Mouse (Mus musculus) spleen, adult 2 months (tissue): ENCODE data around the gene Klhdc3. TPM values are rescaled to one million over a fixed set of nuclear protein-coding genes. Genes with fewer than 3 reads are reported as not detected.
A peak's percentile ranks its signal among the peaks of the same experiment; 100 is the strongest.

Source experiments
- DNase-seq, 2 experiments: peaks; one replicate each; pipeline versions ENCODE4 v3.0.0 to v3.0.0-alpha.2; 2012 to 2021; ENCODE audit warnings: low spot score in 2 of 2, low read depth in 1 of 2
- H3K27ac ChIP-seq: fragments of 200-500 bp; 2 replicates; pipeline ENCODE4 v1.5.1; 2012; ENCODE audit warnings: low read length, inconsistent platforms; ENCODE audit not compliant: insufficient read depth
- H3K27me3 ChIP-seq: fragments of 200-500 bp; 2 replicates; pipeline ENCODE4 v1.6.1; 2012; ENCODE audit warnings: mild to moderate bottlenecking, moderate library complexity, low read length, inconsistent platforms; ENCODE audit not compliant: control insufficient read depth, insufficient read depth
- H3K36me3 ChIP-seq: fragments of 200-500 bp; 2 replicates; pipeline ENCODE4 v1.6.1; 2012; ENCODE audit warnings: mild to moderate bottlenecking, low read length, inconsistent platforms; ENCODE audit not compliant: control insufficient read depth, insufficient read depth
- H3K4me1 ChIP-seq: fragments of 200-500 bp; 2 replicates; pipeline ENCODE4 v1.6.1; 2011; ENCODE audit warnings: inconsistent platforms; ENCODE audit not compliant: control insufficient read depth, insufficient read depth, insufficient read length
- H3K4me3 ChIP-seq: fragments of 200-500 bp; 2 replicates; pipeline ENCODE4 v1.5.1; 2011; ENCODE audit warnings: mild to moderate bottlenecking, inconsistent platforms; ENCODE audit not compliant: insufficient read depth, insufficient read length; ENCODE audit errors: extremely low read depth
- CTCF ChIP-seq: fragments of 200-500 bp; IDR thresholded peaks from 2 replicates; pipeline ENCODE4 v1.5.1; 2011; ENCODE audit warnings: mild to moderate bottlenecking, inconsistent platforms; ENCODE audit not compliant: insufficient read depth, insufficient read length, insufficient replicate concordance; ENCODE audit errors: extremely low read depth
- POLR2A ChIP-seq: fragments of 200-500 bp; IDR thresholded peaks from 2 replicates; pipeline ENCODE4 v1.6.1; 2011; ENCODE audit warnings: low read depth, low read length, inconsistent platforms
- WGBS: fragments of 180-500 bp; shearing (Covaris S2); methylation state at CpG from one replicate; pipeline ENCODE4 v1.1.7; 2018; 5-methylcytosine and 5-hydroxymethylcytosine counted together
- polyA plus RNA-seq: library from polyadenylated mRNA; depleted of rRNA; stranded (reverse); fragments of >200 nt; gene quantifications from 2 replicates; pipeline ENCODE4 v1.2.3, GENCODE M21; 2012

The Klhdc3 gene
- polyA plus RNA-seq, 1 experiment, result 57.5 TPM

DNA sequence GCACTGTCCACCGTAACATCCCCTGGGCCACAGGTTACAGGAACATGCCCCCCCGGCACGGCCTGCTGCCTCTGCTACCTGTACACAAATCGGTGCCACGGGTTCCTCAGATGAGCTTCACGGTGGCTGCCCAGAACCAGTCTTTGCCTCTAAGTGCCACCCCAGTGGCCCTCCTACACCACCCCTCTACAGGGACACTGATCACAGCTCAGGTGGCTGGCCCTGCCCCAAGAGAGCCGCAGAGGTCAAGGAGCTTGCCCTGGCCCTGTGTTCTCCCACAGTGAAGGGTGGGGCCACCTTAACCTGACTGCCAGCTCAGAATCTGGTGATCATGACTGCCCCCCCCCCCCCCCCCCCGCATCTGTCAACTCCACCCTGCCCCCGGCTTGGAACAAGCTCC lies 2.3 kb downstream of the Klhdc3 start, which contains the start of gene Mea1:
TSS of gene Mea1 (plus strand) at position 378 of the 400 bp plus-strand sequence.
- no peak for TF ChIP-seq POLR2A
- TF ChIP-seq CTCF, result no peak
- H3K4me3 ChIP-seq, result no peak within 1 kb of the TSS
- peaks cover 9% of the 10 kb centered on the region; the same call in 1 of the 2 replicates for H3K4me1 ChIP-seq
- WGBS, result 89% methylated on average over 9 of the region's 9 CpGs
- no peak for DNase-seq
- no peaks in the 10 kb centered on the region for H3K27me3 ChIP-seq
- peaks cover 18% of the 10 kb centered on the region for H3K36me3 ChIP-seq
- no peak within 1 kb of the TSS for H3K27ac ChIP-seq

DNA sequence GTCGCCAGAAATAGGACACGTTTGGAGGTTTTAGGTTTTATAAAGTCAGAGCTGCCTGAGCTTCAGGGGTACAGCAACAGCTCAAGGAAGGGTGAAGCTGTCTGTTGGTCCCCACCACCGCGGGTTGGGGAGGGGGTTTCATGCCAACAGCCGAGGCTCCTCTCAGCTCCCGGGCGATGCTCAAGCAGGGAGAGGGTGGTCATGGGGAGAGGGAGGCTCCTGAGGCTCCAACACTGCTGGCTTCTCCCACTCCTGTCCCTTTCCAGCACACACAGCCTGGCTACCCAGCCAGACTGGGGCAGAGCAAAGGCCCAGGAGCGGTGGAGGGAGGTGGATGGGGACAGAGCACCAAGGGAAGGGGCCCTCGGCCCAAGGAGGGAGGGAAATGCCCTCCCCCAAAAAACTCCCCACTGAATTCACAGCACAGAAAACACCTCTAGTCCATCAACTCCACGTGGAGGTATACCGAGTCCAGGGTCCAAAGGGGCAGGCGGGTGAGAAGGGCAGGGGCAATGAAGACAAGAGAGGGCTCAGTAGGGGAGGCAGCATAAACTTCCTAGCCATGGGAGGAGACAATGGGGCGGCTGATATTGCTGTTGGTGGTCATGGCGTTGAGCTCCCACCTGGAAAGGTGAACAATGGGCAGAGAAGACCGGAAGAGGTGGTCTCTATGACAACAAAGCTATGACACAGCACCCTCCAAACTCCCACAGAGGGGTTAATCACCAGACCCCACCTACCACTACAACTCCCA lies 6.0 kb downstream of the Klhdc3 start:
- 47% methylated on average over 15 of the region's 15 CpGs for WGBS
- Histone ChIP-seq H3K36me3 (peaks cover 21% of the 10 kb centered on the region), H3K4me1 (peaks cover 2% of the 10 kb centered on the region; the same call in 1 of the 2 replicates), H3K4me3 (peak overlapping the region; percentile 43; the same call in 1 of the 2 replicates), H3K27me3 (no peaks in the 10 kb centered on the region), H3K27ac (no peak overlapping the region)
- no peak for DNase-seq
- TF ChIP-seq CTCF, result no peak
- TF ChIP-seq POLR2A, result no peak

DNA sequence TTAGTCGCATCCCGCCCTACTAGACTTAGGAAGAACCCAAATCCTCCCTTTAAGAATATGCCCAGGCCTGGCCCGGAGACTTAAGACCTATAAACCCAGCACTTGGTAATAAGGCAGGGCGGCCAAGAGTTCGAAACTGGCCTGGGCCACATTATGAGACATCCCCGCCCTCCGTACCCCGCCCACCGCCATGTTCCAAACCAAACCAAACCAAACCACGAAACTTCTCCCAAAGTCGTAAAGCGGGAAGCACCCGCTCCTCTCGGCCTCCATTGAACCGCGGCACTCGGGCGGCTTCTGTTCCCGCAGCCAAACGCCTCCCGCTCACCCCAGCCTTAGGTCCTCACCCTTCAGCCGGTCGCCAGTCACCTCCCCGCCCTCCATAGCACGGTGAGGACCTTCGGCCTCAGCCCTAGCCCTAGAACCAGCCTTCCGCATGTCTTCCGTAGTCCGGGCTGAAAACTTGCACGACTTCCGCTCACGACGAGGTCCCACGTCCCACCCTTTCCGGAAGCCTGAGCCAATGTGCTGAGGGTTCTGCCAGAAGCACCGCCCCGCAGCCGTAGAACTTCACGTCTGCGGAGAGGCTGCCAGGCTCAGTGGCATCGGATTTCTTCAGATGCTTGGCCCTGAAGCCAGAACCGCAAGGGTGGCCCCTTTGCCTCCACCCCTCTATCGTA lies 6.7 kb downstream of the Klhdc3 start, which contains the start of gene Rrp36:
TSS of gene Rrp36 (minus strand) at position 503 of the 680 bp plus-strand sequence.
- Histone ChIP-seq H3K27ac (peak within 1 kb of the TSS; percentile 84), H3K4me1 (peaks cover 2% of the 10 kb centered on the region; the same call in 1 of the 2 replicates), H3K4me3 (peak within 1 kb of the TSS; percentile 98), H3K27me3 (no peaks in the 10 kb centered on the region), H3K36me3 (peaks cover 25% of the 10 kb centered on the region)
- under 1% methylated on average over 43 of the region's 43 CpGs for WGBS
- DNase-seq, result peak; percentile 78 to 88
- TF ChIP-seq CTCF (no peak), POLR2A (peak; percentile 81)

DNA sequence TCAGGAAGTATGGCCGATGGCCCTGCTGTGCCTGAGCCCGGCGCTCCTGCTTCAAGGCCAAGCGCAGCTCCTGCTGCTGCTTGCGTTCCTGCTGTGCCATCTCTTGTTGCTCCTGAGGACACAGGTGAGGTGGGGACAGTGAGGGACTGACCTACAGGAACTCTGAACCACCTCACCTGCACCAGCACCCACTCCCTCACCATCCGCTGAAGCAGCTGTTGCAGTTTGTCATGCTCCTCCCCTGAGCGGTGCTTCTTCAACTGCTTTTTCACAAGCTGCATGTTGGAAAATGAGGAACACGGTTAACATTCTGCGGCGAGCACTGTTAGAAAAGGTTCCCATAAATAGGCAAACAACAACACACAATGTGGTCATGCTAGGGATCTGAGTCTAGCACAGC lies 10.8 kb downstream of the Klhdc3 start:
- H3K27me3 ChIP-seq, result no peaks in the 10 kb centered on the region
- H3K4me1 ChIP-seq, result peaks cover 2% of the 10 kb centered on the region; the same call in 1 of the 2 replicates
- DNase-seq, result no peak
- H3K36me3 ChIP-seq, result peaks cover 16% of the 10 kb centered on the region
- 95% methylated on average over 10 of the region's 10 CpGs for WGBS
- no peak overlapping the region for H3K4me3 ChIP-seq
- TF ChIP-seq CTCF (no peak), POLR2A (no peak)
- H3K27ac ChIP-seq, result no peak overlapping the region

DNA sequence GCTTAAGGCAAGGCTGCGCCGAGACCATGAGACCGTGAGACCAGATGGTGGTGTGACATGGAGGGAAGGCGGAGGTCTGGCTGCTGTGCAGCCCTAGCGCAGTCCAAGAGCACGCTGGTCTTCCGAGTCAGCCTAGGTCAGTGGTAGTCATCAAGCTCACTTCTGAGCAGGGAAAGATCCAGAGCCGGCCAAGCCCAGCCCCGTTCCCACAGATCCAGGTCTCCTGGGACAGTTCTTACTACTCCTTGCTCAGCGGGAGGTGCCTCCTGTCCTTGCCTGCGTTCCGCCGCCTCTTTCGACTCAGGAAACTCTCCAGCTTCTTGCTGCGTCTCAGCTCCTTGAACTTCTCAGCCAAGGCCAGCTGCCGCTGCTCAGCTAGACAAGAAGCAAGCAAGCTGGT lies 13.0 kb downstream of the Klhdc3 start:
- Histone ChIP-seq H3K4me3 (no peak overlapping the region), H3K4me1 (no peaks in the 10 kb centered on the region), H3K27me3 (no peaks in the 10 kb centered on the region), H3K27ac (no peak overlapping the region), H3K36me3 (peaks cover 20% of the 10 kb centered on the region)
- no peak for TF ChIP-seq CTCF
- TF ChIP-seq POLR2A, result no peak
- no peak for DNase-seq
- WGBS, result 95% methylated on average over 16 of the region's 16 CpGs

DNA sequence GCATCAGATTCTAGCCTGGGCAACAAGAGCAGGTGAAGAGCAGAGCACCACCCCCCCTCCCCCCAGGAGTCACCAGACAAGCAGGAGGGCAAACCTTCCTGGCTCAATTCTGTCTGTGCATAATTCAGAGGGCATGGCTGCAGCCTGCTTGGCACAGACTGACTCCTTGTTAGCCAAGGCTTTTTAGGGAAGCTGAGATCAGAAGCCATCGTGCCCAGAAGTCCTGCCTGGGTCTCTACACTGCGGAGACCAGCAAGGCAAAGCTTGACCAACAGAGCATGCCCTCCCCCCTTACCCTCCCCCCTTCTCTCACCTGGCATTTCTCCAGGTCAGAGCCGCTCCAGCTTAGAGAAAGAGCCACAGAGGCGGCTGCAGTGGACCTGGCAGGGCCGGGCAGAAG lies 18.0 kb downstream of the Klhdc3 start:
- 87% methylated on average over 5 of the region's 5 CpGs for WGBS
- DNase-seq, result no peak
- H3K27ac ChIP-seq, result no peak overlapping the region
- no peaks in the 10 kb centered on the region for H3K27me3 ChIP-seq
- H3K4me3 ChIP-seq, result no peak overlapping the region
- H3K4me1 ChIP-seq, result no peaks in the 10 kb centered on the region
- TF ChIP-seq POLR2A (no peak), CTCF (no peak)
- peaks cover 9% of the 10 kb centered on the region for H3K36me3 ChIP-seq

DNA sequence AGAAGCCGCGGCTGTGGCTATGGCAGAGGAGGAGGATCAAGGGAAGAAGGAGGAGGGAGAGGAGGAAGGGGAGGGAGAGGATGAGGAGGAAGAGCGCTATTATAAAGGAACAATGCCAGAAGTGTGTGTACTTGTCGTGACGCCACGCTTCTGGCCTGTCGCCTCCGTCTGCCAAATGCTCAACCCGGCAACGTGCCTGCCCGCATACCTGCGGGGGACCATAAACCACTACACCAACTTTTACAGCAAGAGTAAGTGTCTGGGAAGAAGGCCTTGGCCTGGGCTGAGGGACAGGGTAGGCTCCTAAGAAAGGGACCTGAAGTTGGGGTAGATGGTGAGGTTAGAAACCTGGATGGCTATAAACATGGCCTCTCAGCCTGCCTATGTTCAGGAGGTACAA lies 18.7 kb downstream of the Klhdc3 start:
- H3K36me3 ChIP-seq, result peaks cover 5% of the 10 kb centered on the region
- H3K27me3 ChIP-seq, result no peaks in the 10 kb centered on the region
- no peak for TF ChIP-seq POLR2A
- TF ChIP-seq CTCF, result no peak
- DNase-seq, result no peak
- H3K27ac ChIP-seq, result no peak overlapping the region
- no peaks in the 10 kb centered on the region for H3K4me1 ChIP-seq
- no peak overlapping the region for H3K4me3 ChIP-seq
- WGBS, result 92% methylated on average over 12 of the region's 12 CpGs
